Mouse (Mus musculus) limb, embryonic 14.5 days (tissue): Measurements from ENCODE around the gene Twnk. TPM values are rescaled to one million over a fixed set of nuclear protein-coding genes. Genes with fewer than 3 reads are reported as not detected.

Source experiments
- ATAC-seq: fragments of 200-750 bp; cut with Nextera tagmentation; 2 replicates; pipeline ENCODE4 v1.8.0; 2017; ENCODE audit warnings: low read depth, moderate number of reproducible peaks, moderate TSS enrichment; ENCODE audit not compliant: low FRiP score
- DNase-seq: peaks from one replicate; pipeline ENCODE4 v3.0.0-alpha.2; 2015; ENCODE audit warnings: low spot score
- H3K27ac ChIP-seq: fragments of 300-500 bp; sonication (generic); replicated peaks from 2 replicates; pipeline ENCODE4 v1.5.1; 2014; ENCODE audit warnings: low read depth, mild to moderate bottlenecking, low read length, moderate library complexity, mixed read lengths
- H3K27me3 ChIP-seq: fragments of 300-500 bp; sonication (generic); 2 replicates; pipeline ENCODE4 v1.6.1; 2014; ENCODE audit warnings: low read length, mixed read lengths; ENCODE audit not compliant: control insufficient read depth, insufficient read depth
- H3K36me3 ChIP-seq: fragments of 300-500 bp; sonication (generic); 2 replicates; pipeline ENCODE4 v1.6.1; 2014; ENCODE audit warnings: mild to moderate bottlenecking, low read length, moderate library complexity, mixed read lengths; ENCODE audit not compliant: control insufficient read depth, insufficient read depth
- H3K4me1 ChIP-seq: fragments of 300-500 bp; sonication (generic); 2 replicates; pipeline ENCODE4 v1.6.1; 2014; ENCODE audit warnings: antibody characterized with exemption, low read length, mixed read lengths; ENCODE audit not compliant: control insufficient read depth, insufficient read depth
- H3K4me2 ChIP-seq: fragments of 300-500 bp; sonication (generic); replicated peaks from 2 replicates; pipeline ENCODE4 v1.6.1; 2014; ENCODE audit warnings: low read depth, mild to moderate bottlenecking, low read length, moderate library complexity; ENCODE audit not compliant: severe bottlenecking
- H3K4me3 ChIP-seq: fragments of 300-500 bp; sonication (generic); replicated peaks from 2 replicates; pipeline ENCODE4 v1.5.1; 2014; ENCODE audit warnings: low read length
- H3K9ac ChIP-seq: fragments of 300-500 bp; sonication (generic); 2 replicates; pipeline ENCODE4 v1.6.1; 2014; ENCODE audit warnings: mild to moderate bottlenecking, low read depth, low read length, moderate library complexity; ENCODE audit not compliant: severe bottlenecking
- H3K9me3 ChIP-seq: fragments of 300-500 bp; sonication (generic); 2 replicates; pipeline ENCODE4 v1.6.1; 2016; ENCODE audit warnings: low read length; ENCODE audit not compliant: control insufficient read depth
- POLR2A ChIP-seq: fragments of 200-500 bp; IDR thresholded peaks from 2 replicates; pipeline ENCODE4 v1.8.0; 2012; ENCODE audit warnings: inconsistent platforms, mild to moderate bottlenecking, moderate library complexity, borderline replicate concordance; ENCODE audit not compliant: insufficient read depth, insufficient read length; ENCODE audit errors: extremely low read depth
- WGBS: fragments of 180-500 bp; shearing (Covaris S2); extraction: QIAGEN DNeasy Blood & Tissue Kit; methylation state at CpG from one replicate; pipeline ENCODE4 v1.1.7; 2014; 5-methylcytosine and 5-hydroxymethylcytosine counted together
- polyA plus RNA-seq, 2 experiments: library from polyadenylated mRNA; depleted of rRNA in 1 of 2; stranded (reverse) in 1 of 2; unstranded in 1 of 2; fragments of >200 nt; fragmentation: Nextera tagmentation in 1 of 2; extraction: Ambion mirVana in 1 of 2; gene quantifications; 2 replicates each; pipeline versions ENCODE4 v1.2.1 to v1.2.3; 2012 to 2014

Twnk gene
- polyA plus RNA-seq, 2 experiments = 13.3 to 15.9 TPM

DNA sequence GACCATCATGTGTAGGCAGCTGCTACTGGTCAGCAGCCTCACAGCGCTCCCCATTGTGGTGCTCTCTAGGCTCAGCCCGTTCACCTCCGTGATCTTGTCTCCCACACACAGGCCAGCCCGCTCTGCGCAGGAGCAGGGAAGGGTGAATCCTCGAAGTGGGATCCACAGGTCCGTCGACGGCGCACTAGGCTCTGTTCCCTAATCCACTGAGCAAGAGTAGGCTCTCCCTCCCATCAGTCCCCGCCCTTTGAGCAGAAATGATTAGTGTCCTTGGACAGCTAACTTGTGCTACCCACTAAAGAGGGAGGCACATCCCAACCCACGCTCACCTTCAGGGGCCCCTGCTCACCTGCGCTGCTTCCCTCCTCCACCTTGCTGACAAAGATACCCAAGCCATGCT lies 34.8 kb downstream of the Twnk start:
- no peak overlapping the region for H3K9ac ChIP-seq
- DNase-seq (no peak), ATAC-seq (no peak)
- no peaks in the 10 kb centered on the region for H3K4me1 ChIP-seq
- TF ChIP-seq POLR2A = no peak
- WGBS = 49% methylated on average over 13 of the region's 13 CpGs
- H3K27me3 ChIP-seq = peaks cover 14% of the 10 kb centered on the region
- H3K4me3 ChIP-seq = no peak overlapping the region
- no peak overlapping the region for H3K4me2 ChIP-seq
- H3K9me3 ChIP-seq = no peaks in the 10 kb centered on the region
- H3K27ac ChIP-seq = no peak overlapping the region
- no peaks in the 10 kb centered on the region for H3K36me3 ChIP-seq

DNA sequence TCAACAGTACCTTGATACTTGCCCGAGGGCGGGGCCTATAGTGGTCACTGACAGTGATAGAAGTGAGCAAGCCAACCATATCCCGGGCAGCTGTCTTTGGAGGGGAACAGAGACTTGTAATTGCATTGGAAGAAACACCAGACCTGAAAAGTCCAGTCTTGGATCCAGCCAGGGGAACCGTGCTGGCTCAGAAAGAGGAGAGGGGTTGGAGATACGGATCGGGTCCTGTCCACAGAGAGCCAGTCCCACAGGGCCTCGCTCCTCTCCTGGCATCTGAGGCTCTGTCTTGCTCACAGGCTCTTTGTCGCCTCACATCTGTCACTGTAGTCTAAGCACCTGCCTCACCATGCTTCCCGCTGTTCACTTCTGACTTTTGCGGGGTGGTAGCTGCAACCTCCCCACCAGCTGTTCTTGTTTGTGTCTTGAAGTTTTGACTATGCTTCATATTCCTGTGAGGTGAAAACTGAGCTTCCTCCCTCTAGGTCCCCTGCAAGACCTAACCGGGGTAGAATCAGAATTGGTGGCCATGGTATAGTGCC lies 39.0 kb downstream of the Twnk start:
- H3K4me1 ChIP-seq = peaks cover 25% of the 10 kb centered on the region
- 57% methylated on average over 11 of the region's 11 CpGs for WGBS
- no peak overlapping the region for H3K4me3 ChIP-seq

DNA sequence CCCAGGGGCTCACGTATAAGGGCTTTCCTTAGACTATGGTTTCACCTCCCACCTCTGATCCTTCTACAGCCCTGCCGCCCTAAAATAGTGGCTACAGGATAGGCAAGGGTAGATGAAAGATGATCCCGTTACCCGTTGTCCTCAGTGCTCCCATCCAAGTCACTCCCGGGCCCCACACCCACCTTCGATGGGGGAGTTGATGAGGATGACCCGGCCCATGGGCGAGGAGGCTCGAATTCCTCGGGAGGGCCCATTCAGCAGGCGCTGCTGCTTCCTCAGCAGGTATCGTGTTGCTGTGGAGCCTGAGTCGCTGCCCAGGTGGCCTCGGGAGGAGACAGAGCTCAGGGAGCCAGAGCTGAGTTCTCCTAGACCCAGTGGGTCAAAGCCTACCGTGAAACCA lies 39.8 kb downstream of the Twnk start:
- Histone ChIP-seq H3K27me3 (peaks cover 20% of the 10 kb centered on the region), H3K4me2 (no peak overlapping the region)
- 35% methylated on average over 15 of the region's 15 CpGs for WGBS

More for the DNA sequence above, 39.0 kb downstream of the Twnk start:
- Histone ChIP-seq H3K9me3 (no peaks in the 10 kb centered on the region), H3K36me3 (no peaks in the 10 kb centered on the region), H3K27me3 (peaks cover 24% of the 10 kb centered on the region), H3K4me2 (no peak overlapping the region), H3K9ac (no peak overlapping the region), H3K27ac (no peak overlapping the region)
- DNase-seq (no peak), ATAC-seq (no peak)
- no peak for TF ChIP-seq POLR2A

DNA sequence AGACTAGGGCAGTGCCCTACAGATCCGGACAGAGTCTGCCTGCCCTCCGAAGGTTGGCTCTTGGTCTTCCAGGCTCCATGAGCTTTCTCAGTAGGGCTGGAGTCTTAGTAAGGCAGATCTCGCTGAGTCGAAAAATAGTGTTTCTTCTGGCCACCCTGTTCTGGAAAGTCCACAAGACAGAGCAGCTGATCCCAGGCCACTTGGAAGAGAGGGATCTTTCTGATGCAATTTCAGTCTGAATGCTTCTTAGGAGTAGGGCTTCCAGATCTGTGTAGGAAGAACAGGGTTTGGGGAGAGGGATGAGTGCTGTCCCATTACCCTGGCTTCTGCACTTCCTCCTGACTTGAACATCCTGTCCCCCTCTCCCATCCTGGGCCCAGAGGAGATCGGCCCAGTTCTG lies 40.2 kb downstream of the Twnk start, which contains the start of gene Pdzd7:
Gene Pdzd7, minus strand, starts transcription at position 67 of the 400 bp plus-strand sequence.
- WGBS = 80% methylated on average over 5 of the region's 5 CpGs
- H3K9ac ChIP-seq = peak within 1 kb of the TSS; percentile 59
- no peak for DNase-seq
- H3K27ac ChIP-seq = no peak within 1 kb of the TSS
- peak within 1 kb of the TSS; percentile 87 for H3K4me2 ChIP-seq
- TF ChIP-seq POLR2A = no peak
- no peaks in the 10 kb centered on the region for H3K9me3 ChIP-seq
- ATAC-seq = no peak
- 0 out of 2 replicates have a peak, but pooled peaks cover 2% of the 10 kb centered on the region for H3K36me3 ChIP-seq
- H3K4me3 ChIP-seq = peak within 1 kb of the TSS; percentile 49
- H3K4me1 ChIP-seq = peaks cover 25% of the 10 kb centered on the region
- peaks cover 20% of the 10 kb centered on the region for H3K27me3 ChIP-seq

More for the DNA sequence above, 39.8 kb downstream of the Twnk start:
- Histone ChIP-seq H3K4me1 (peaks cover 25% of the 10 kb centered on the region), H3K36me3 (no peaks in the 10 kb centered on the region), H3K9me3 (no peaks in the 10 kb centered on the region), H3K27ac (no peak overlapping the region), H3K4me3 (no peak overlapping the region), H3K9ac (no peak overlapping the region)
- no peak for ATAC-seq
- no peak for DNase-seq
- no peak for TF ChIP-seq POLR2A

DNA sequence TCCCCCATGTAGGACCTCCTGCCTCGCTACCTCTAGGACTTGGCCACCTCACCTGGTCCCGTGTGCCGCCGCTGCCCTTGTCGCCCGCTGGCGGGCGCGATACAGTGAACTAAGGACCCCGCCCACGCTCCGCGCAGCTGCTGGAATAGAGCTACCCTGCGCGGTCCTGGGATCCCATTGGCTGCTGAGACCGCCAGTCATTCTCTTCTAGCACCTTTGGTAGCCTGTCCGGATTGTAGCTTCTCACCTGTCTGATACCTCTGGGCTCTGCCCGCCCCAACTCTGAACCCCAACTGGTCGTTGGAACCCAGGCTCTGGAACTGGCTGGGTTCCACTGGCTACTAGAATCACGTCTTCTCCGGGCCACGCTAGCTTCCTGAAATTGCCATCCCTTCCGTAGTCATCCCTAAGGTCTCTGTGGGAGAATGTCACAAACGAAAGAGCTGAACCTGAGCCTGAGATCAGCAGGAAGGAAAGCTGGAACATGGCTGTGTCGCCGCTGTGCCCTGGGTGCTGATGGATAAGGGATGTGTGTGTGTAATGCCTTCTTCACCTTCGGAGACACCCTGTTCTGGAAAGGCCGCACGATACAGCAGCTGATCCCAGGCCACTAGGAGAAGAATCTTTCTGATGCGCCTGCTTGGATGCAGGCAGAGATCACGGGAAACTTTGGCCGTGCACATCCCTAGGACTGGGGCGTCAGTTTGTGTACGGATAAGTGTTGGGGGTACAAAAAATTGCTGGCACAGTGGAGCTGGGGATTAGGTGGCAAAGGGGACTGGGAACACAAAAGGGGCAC lies 41.3 kb downstream of the Twnk start:
- Histone ChIP-seq H3K27ac (peak overlapping the region; percentile 81), H3K4me3 (peak overlapping the region; percentile 49), H3K9ac (peak overlapping the region; percentile 59), H3K36me3 (peaks cover 9% of the 10 kb centered on the region; the same call in 1 of the 2 replicates), H3K9me3 (no peaks in the 10 kb centered on the region), H3K4me2 (peak overlapping the region; percentile 87), H3K27me3 (peaks cover 20% of the 10 kb centered on the region), H3K4me1 (peaks cover 25% of the 10 kb centered on the region)
- ATAC-seq = no peak
- WGBS = 2% methylated on average over 34 of the region's 34 CpGs
- TF ChIP-seq POLR2A = no peak
- peak; percentile 83 for DNase-seq
